Mouse (Mus musculus) E14TG2a.4 (cell line): ENCODE measurements around the gene Gm1673.

Experiments
- CTCF ChIP-seq: conservative IDR thresholded peaks from 2 replicates; pipeline ENCODE4 v1.5.1; 2014; ENCODE audit warnings: low read length
- NANOG ChIP-seq: IDR thresholded peaks from 2 replicates; pipeline ENCODE4 v1.6.1; 2014; ENCODE audit warnings: borderline replicate concordance, low read length, mixed read lengths
- POU5F1 ChIP-seq: IDR thresholded peaks from 2 replicates; pipeline ENCODE4 v1.6.1; 2014; ENCODE audit warnings: low read length, borderline replicate concordance

DNA sequence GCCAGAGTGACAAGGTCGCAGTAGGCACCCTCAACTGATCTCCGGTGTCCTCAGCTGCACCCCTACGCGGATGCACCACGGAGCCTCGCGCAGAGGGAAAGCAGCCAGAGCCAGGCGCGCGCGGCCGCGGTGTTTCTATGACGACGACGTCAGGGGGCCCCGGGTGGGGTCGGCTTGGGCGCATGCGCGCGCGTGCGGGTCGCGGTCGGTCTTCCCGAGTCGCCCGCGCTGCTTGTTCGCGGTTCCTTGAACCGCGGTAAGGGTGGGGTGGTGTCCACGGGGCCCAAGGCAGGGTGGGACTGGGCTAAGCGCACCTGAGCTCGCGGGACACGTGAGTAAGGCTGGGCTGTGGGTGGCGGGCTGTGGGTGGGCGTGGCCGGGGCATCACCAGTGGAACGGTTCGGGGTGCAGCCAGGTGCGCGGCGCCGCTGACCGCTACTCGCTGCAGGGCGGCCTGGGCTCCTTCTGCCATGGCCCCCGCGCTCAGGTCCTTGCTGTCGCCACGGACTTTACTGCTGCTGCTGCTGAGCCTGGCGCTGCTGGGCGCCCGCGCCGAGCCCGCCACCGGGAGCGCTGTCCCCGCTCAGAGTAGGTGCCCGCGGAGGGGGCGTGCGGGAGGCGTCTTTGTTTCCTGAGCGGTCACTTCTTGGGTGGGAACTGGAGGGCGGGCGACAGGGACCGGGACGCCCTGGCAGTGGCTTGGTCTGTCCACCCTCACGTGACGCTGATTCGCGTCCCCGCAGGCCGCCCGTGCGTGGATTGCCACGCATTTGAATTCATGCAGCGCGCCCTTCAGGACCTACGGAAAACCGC, at the start of gene Gm1673:
- TF ChIP-seq CTCF, result no peak
- TF ChIP-seq NANOG, result no peak
- no peak for TF ChIP-seq POU5F1
